Mouse (Mus musculus) intestine, embryonic 15.5 days (tissue): ENCODE results near the gene 1700003F12Rik. TPM values are rescaled to one million over a fixed set of nuclear protein-coding genes. Genes with fewer than 3 reads are reported as not detected.

ENCODE experiments used
- ATAC-seq: fragments of 200-750 bp; cut with Nextera tagmentation; 2 replicates; pipeline ENCODE4 v1.8.0; 2017; ENCODE audit warnings: moderate TSS enrichment, moderate library complexity
- H3K27ac ChIP-seq: fragments of 300-500 bp; sonication (generic); 2 replicates; pipeline ENCODE4 v1.5.1; 2015; ENCODE audit warnings: mild to moderate bottlenecking, inconsistent platforms
- H3K27me3 ChIP-seq: fragments of 300-500 bp; sonication (generic); replicated peaks from 2 replicates; pipeline ENCODE4 v1.6.1; 2015; ENCODE audit warnings: inconsistent platforms
- H3K36me3 ChIP-seq: fragments of 300-500 bp; sonication (generic); 2 replicates; pipeline ENCODE4 v1.6.1; 2015; ENCODE audit warnings: inconsistent platforms
- H3K4me1 ChIP-seq: fragments of 300-500 bp; sonication (generic); replicated peaks from 2 replicates; pipeline ENCODE4 v1.6.1; 2015; ENCODE audit warnings: inconsistent platforms
- H3K4me2 ChIP-seq: fragments of 300-500 bp; sonication (generic); replicated peaks from 2 replicates; pipeline ENCODE4 v1.6.1; 2015; ENCODE audit warnings: mild to moderate bottlenecking, inconsistent platforms
- H3K4me3 ChIP-seq: fragments of 300-500 bp; sonication (generic); replicated peaks from 2 replicates; pipeline ENCODE4 v1.5.1; 2015; ENCODE audit warnings: inconsistent platforms
- H3K9ac ChIP-seq: fragments of 300-500 bp; sonication (generic); 2 replicates; pipeline ENCODE4 v1.6.1; 2015; ENCODE audit warnings: inconsistent platforms
- H3K9me3 ChIP-seq: fragments of 300-500 bp; sonication (generic); 2 replicates; pipeline ENCODE4 v1.6.1; 2016; ENCODE audit warnings: inconsistent platforms
- WGBS: fragments of 180-500 bp; shearing (Covaris S2); methylation state at CpG from one replicate; pipeline ENCODE4 v1.1.7; 2015; 5-methylcytosine and 5-hydroxymethylcytosine counted together
- polyA plus RNA-seq: library from polyadenylated mRNA; unstranded; fragments of >200 nt; fragmentation: Nextera tagmentation; extraction: Ambion mirVana; gene quantifications from 2 replicates; pipeline ENCODE4 v1.2.1, GENCODE M21; 2015

Gene 1700003F12Rik
- 0.52 and 0.57 TPM in 2 replicates for polyA plus RNA-seq

- Histone ChIP-seq H3K27me3 (peaks cover 16% of the 10 kb centered on the region), H3K9ac (no peak within 1 kb of the TSS), H3K36me3 (no peaks in the 10 kb centered on the region), H3K4me2 (no peak within 1 kb of the TSS), H3K27ac (no peak within 1 kb of the TSS), H3K4me3 (no peak within 1 kb of the TSS), H3K9me3 (no peaks in the 10 kb centered on the region), H3K4me1 (peaks cover 13% of the 10 kb centered on the region)
- no peak for ATAC-seq
- WGBS, result 88% methylated on average over 10 of the region's 10 CpGs
Measured at GRCm38 (mm10) chr2:154546711-154547110, at the start of gene 1700003F12Rik. Gene 1700003F12Rik, plus strand, starts transcription at chr2:154547085.

GRCm38 (mm10) chr2:154498571-154498970, 48.3 kb upstream of the 1700003F12Rik start:
- Histone ChIP-seq H3K9ac (no peak overlapping the region), H3K27me3 (no peaks in the 10 kb centered on the region), H3K4me3 (no peak overlapping the region), H3K4me1 (no peaks in the 10 kb centered on the region), H3K9me3 (no peaks in the 10 kb centered on the region), H3K36me3 (no peaks in the 10 kb centered on the region), H3K4me2 (no peak overlapping the region), H3K27ac (no peak overlapping the region)
- ATAC-seq, result no peak
- 51% methylated on average over 5 of the region's 5 CpGs for WGBS

GRCm38 (mm10) chr2:154499717-154500247, 47.1 kb upstream of the 1700003F12Rik start:
- no peak for ATAC-seq
- Histone ChIP-seq H3K4me2 (no peak overlapping the region), H3K4me1 (no peaks in the 10 kb centered on the region), H3K27me3 (no peaks in the 10 kb centered on the region), H3K9ac (no peak overlapping the region), H3K36me3 (no peaks in the 10 kb centered on the region), H3K9me3 (no peaks in the 10 kb centered on the region), H3K4me3 (no peak overlapping the region), H3K27ac (no peak overlapping the region)
- WGBS, result 100% methylated on average over 2 of the region's 2 CpGs

GRCm38 (mm10) chr2:154500758-154501157, 46.1 kb upstream of the 1700003F12Rik start:
- Histone ChIP-seq H3K27me3 (no peaks in the 10 kb centered on the region), H3K4me1 (no peaks in the 10 kb centered on the region), H3K4me3 (no peak overlapping the region), H3K36me3 (no peaks in the 10 kb centered on the region), H3K9me3 (no peaks in the 10 kb centered on the region), H3K27ac (no peak overlapping the region), H3K9ac (no peak overlapping the region), H3K4me2 (no peak overlapping the region)
- ATAC-seq, result no peak
- 89% methylated on average over 3 of the region's 3 CpGs for WGBS

GRCm38 (mm10) chr2:154507076-154507475, 39.8 kb upstream of the 1700003F12Rik start:
- peaks cover 6% of the 10 kb centered on the region for H3K36me3 ChIP-seq

GRCm38 (mm10) chr2:154507566-154508283, 39.2 kb upstream of the 1700003F12Rik start:
- Histone ChIP-seq H3K27ac (no peak overlapping the region), H3K4me2 (no peak overlapping the region), H3K27me3 (no peaks in the 10 kb centered on the region), H3K9ac (no peak overlapping the region), H3K4me3 (no peak overlapping the region), H3K9me3 (no peaks in the 10 kb centered on the region), H3K4me1 (no peaks in the 10 kb centered on the region), H3K36me3 (peaks cover 6% of the 10 kb centered on the region)
- whole genome bisulfite sequencing, result 68% methylated on average over 9 of the region's 9 CpGs
- ATAC-seq, result peak; percentile 72

More at GRCm38 (mm10) chr2:154507076-154507475, 39.8 kb upstream of the 1700003F12Rik start:
- 64% methylated on average over 2 of the region's 2 CpGs for WGBS
- no peaks in the 10 kb centered on the region for H3K4me1 ChIP-seq
- no peak overlapping the region for H3K27ac ChIP-seq
- no peak for ATAC-seq
- H3K9me3 ChIP-seq, result no peaks in the 10 kb centered on the region
- no peak overlapping the region for H3K4me3 ChIP-seq
- H3K27me3 ChIP-seq, result no peaks in the 10 kb centered on the region
- H3K9ac ChIP-seq, result no peak overlapping the region
- H3K4me2 ChIP-seq, result no peak overlapping the region

- 86% methylated on average over 4 of the region's 4 CpGs for WGBS
Measured at GRCm38 (mm10) chr2:154508450-154508849, 38.4 kb upstream of the 1700003F12Rik start.

GRCm38 (mm10) chr2:154510141-154510540, 36.7 kb upstream of the 1700003F12Rik start:
- peaks cover 6% of the 10 kb centered on the region for H3K36me3 ChIP-seq
- no peak overlapping the region for H3K9ac ChIP-seq
- no peaks in the 10 kb centered on the region for H3K27me3 ChIP-seq
- H3K4me2 ChIP-seq, result no peak overlapping the region
- no peak overlapping the region for H3K27ac ChIP-seq
- no peak for ATAC-seq
- H3K4me1 ChIP-seq, result no peaks in the 10 kb centered on the region
- H3K9me3 ChIP-seq, result no peaks in the 10 kb centered on the region
- 95% methylated on average over 3 of the region's 3 CpGs for WGBS
- H3K4me3 ChIP-seq, result no peak overlapping the region

More at GRCm38 (mm10) chr2:154508450-154508849, 38.4 kb upstream of the 1700003F12Rik start:
- Histone ChIP-seq H3K9ac (no peak overlapping the region), H3K4me2 (no peak overlapping the region), H3K27ac (no peak overlapping the region), H3K36me3 (peaks cover 6% of the 10 kb centered on the region), H3K4me1 (no peaks in the 10 kb centered on the region), H3K9me3 (no peaks in the 10 kb centered on the region), H3K4me3 (no peak overlapping the region), H3K27me3 (no peaks in the 10 kb centered on the region)
- no peak for ATAC-seq

- Histone ChIP-seq H3K4me3 (no peak overlapping the region), H3K4me2 (no peak overlapping the region), H3K27ac (no peak overlapping the region), H3K9ac (no peak overlapping the region), H3K9me3 (no peaks in the 10 kb centered on the region), H3K4me1 (no peaks in the 10 kb centered on the region), H3K36me3 (no peaks in the 10 kb centered on the region), H3K27me3 (no peaks in the 10 kb centered on the region)
- no peak for ATAC-seq
- 86% methylated on average over 3 of the region's 3 CpGs for WGBS
Measured at GRCm38 (mm10) chr2:154516944-154517343, 29.9 kb upstream of the 1700003F12Rik start.

- H3K36me3 ChIP-seq, result no peaks in the 10 kb centered on the region
- H3K4me1 ChIP-seq, result no peaks in the 10 kb centered on the region
- ATAC-seq, result no peak
- no peak overlapping the region for H3K4me2 ChIP-seq
- WGBS, result 84% methylated on average over 5 of the region's 5 CpGs
- H3K9ac ChIP-seq, result no peak overlapping the region
- no peaks in the 10 kb centered on the region for H3K27me3 ChIP-seq
- H3K9me3 ChIP-seq, result no peaks in the 10 kb centered on the region
- no peak overlapping the region for H3K27ac ChIP-seq
- H3K4me3 ChIP-seq, result no peak overlapping the region
Measured at GRCm38 (mm10) chr2:154517424-154517823, 29.5 kb upstream of the 1700003F12Rik start.

GRCm38 (mm10) chr2:154521449-154521848, 25.4 kb upstream of the 1700003F12Rik start:
- H3K9ac ChIP-seq, result no peak overlapping the region
- no peak overlapping the region for H3K4me3 ChIP-seq
- no peaks in the 10 kb centered on the region for H3K9me3 ChIP-seq
- H3K27ac ChIP-seq, result no peak overlapping the region
- no peaks in the 10 kb centered on the region for H3K27me3 ChIP-seq
- H3K4me1 ChIP-seq, result no peaks in the 10 kb centered on the region
- no peak for ATAC-seq
- H3K4me2 ChIP-seq, result no peak overlapping the region
- peaks cover 6% of the 10 kb centered on the region; the same call in 1 of the 2 replicates for H3K36me3 ChIP-seq

- no peak overlapping the region for H3K4me2 ChIP-seq
- no peak overlapping the region for H3K27ac ChIP-seq
- H3K9me3 ChIP-seq, result no peaks in the 10 kb centered on the region
- no peaks in the 10 kb centered on the region for H3K27me3 ChIP-seq
- H3K4me1 ChIP-seq, result no peaks in the 10 kb centered on the region
- H3K9ac ChIP-seq, result no peak overlapping the region
- 91% methylated on average over 5 of the region's 5 CpGs for WGBS
- H3K4me3 ChIP-seq, result no peak overlapping the region
- peaks cover 6% of the 10 kb centered on the region; the same call in 1 of the 2 replicates for H3K36me3 ChIP-seq
- no peak for ATAC-seq
Measured at GRCm38 (mm10) chr2:154522334-154522733, 24.6 kb upstream of the 1700003F12Rik start.

- WGBS, result 90% methylated on average over 2 of the region's 2 CpGs
- Histone ChIP-seq H3K9ac (no peak overlapping the region), H3K4me2 (no peak overlapping the region), H3K4me1 (no peaks in the 10 kb centered on the region), H3K36me3 (peaks cover 9% of the 10 kb centered on the region), H3K4me3 (no peak overlapping the region), H3K27ac (no peak overlapping the region), H3K9me3 (no peaks in the 10 kb centered on the region), H3K27me3 (no peaks in the 10 kb centered on the region)
- ATAC-seq, result no peak
Measured at GRCm38 (mm10) chr2:154525285-154525684, 21.6 kb upstream of the 1700003F12Rik start.
